Comparison of ENCODE assay signal across 27 mouse cellular contexts in the genomic region with DNA sequence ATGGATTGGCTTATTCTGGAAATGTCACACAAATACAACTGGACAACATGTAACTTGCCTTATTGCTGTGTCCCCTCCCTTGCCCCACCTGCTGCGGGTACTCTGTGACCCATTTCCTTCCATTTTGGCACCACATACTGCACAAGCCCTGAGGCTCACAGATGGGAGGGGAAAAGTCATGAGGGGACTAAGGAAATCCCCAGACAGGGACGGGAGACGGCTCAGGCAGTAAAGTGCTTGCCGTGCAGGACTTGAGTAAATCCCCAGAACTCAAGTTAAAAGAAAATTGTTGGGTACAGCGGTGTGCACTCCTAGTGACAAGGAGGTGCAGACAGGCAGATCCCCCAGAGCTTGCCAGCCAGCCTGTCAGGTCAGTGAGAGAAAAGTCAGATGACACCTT.
"Had no signal": no experiment of that assay in that cellular context is flagged by ENCODE, and none has a peak within 500 bp of the region (broad histone marks: within the 10 kb centered on the region; RNA-seq: fewer than 3 reads in every experiment).

No protein-coding gene starts in this region.

- H3K4me1 ChIP-seq: heart, embryonic 13.5 days; heart, embryonic 15.5 days; hindbrain, embryonic 12.5 days; intestine, embryonic 15.5 days; limb, embryonic 10.5 days; limb, embryonic 12.5 days; liver, embryonic 13.5 days; liver, embryonic 15.5 days had no signal

- ATAC-seq: hindbrain, embryonic 16.5 days; intestine, embryonic 15.5 days; liver, postnatal 0 days had no signal

- DNase-seq: gastrocnemius, postnatal 14 days; gastrocnemius, postnatal 36 days; heart, adult 18-20 months; heart, postnatal 14 days; heart, postnatal 36 days; kidney, adult 18-20 months; kidney, adult 8-10 months; kidney, postnatal 10 days; kidney, postnatal 25 days; kidney, postnatal 4 days; layer of hippocampus, adult 9-11 months; layer of hippocampus, postnatal 36 days; liver; liver, embryonic 13.5 days; liver, postnatal 0 days had no signal

- H3K4me3 ChIP-seq: heart, embryonic 13.5 days; heart, embryonic 15.5 days; hindbrain, embryonic 10.5 days; hindbrain, embryonic 12.5 days; intestine, embryonic 15.5 days; layer of hippocampus, adult 2 months; left cerebral cortex, adult 2 months; limb, embryonic 10.5 days; limb, embryonic 12.5 days; liver, embryonic 13.5 days; liver, embryonic 15.5 days had no signal

- H3K27ac ChIP-seq: heart, embryonic 13.5 days; heart, embryonic 15.5 days; hindbrain, embryonic 10.5 days; hindbrain, embryonic 12.5 days; hindbrain, embryonic 14.5 days; intestine, embryonic 15.5 days; layer of hippocampus, adult 2 months; left cerebral cortex, adult 2 months; limb, embryonic 10.5 days; limb, embryonic 12.5 days; liver, embryonic 13.5 days; liver, embryonic 15.5 days had no signal
